Mouse (Mus musculus) myocyte (in vitro differentiated cells): ENCODE data around the gene Tcf25.

Source experiments
- CEBPB ChIP-seq: IDR thresholded peaks from 2 replicates; pipeline ENCODE4 v1.6.1; 2011; ENCODE audit warnings: mild to moderate bottlenecking, moderate library complexity; ENCODE audit not compliant: poor library complexity, insufficient read depth, severe bottlenecking
- E2F4 ChIP-seq: IDR thresholded peaks from one replicate; pipeline ENCODE4 v1.6.1; 2011; ENCODE audit warnings: mild to moderate bottlenecking, control low read depth, moderate library complexity; ENCODE audit not compliant: insufficient read depth
- MAX ChIP-seq: IDR thresholded peaks from one replicate; pipeline ENCODE4 v1.6.1; 2011; ENCODE audit warnings: low read depth, mild to moderate bottlenecking, control low read depth
- MYOD1 ChIP-seq, 3 experiments: IDR thresholded peaks; one replicate each; pipeline ENCODE4 v1.6.1; 2011; ENCODE audit warnings: control low read depth in 2 of 3, low read depth in 2 of 3, mild to moderate bottlenecking in 2 of 3, moderate library complexity in 1 of 3; ENCODE audit not compliant: insufficient read length in 2 of 3, control insufficient read depth in 1 of 3
- MYOG ChIP-seq, 3 experiments: IDR thresholded peaks; one replicate each; pipeline ENCODE4 v1.6.1; 2011; ENCODE audit warnings: control low read depth in 2 of 3, low read depth in 2 of 3, mild to moderate bottlenecking in 2 of 3; ENCODE audit not compliant: insufficient read length in 2 of 3, control insufficient read depth in 1 of 3, insufficient read depth in 1 of 3
- POLR2A ChIP-seq: IDR thresholded peaks from one replicate; pipeline ENCODE4 v1.6.1; 2011; ENCODE audit warnings: low read depth, mild to moderate bottlenecking, control low read depth, moderate library complexity; ENCODE audit not compliant: insufficient read length
- POLR2AphosphoS2 ChIP-seq: IDR thresholded peaks from one replicate; pipeline ENCODE4 v1.6.1; 2011; ENCODE audit warnings: low read depth, control low read depth; ENCODE audit not compliant: insufficient read length
- SRF ChIP-seq: IDR thresholded peaks from one replicate; pipeline ENCODE4 v1.6.1; 2011; ENCODE audit warnings: low read depth; ENCODE audit not compliant: control insufficient read depth, insufficient read length
- TCF12 ChIP-seq: IDR thresholded peaks from one replicate; pipeline ENCODE4 v1.6.1; 2011; ENCODE audit warnings: mild to moderate bottlenecking, control low read depth; ENCODE audit not compliant: poor library complexity, insufficient read depth, severe bottlenecking
- TCF3 ChIP-seq: IDR thresholded peaks from one replicate; pipeline ENCODE4 v1.6.1; 2011; ENCODE audit warnings: low read depth, control low read depth; ENCODE audit not compliant: insufficient read length
- USF1 ChIP-seq: IDR thresholded peaks from one replicate; pipeline ENCODE4 v1.6.1; 2011; ENCODE audit warnings: low read depth, mild to moderate bottlenecking, control low read depth, moderate library complexity

DNA sequence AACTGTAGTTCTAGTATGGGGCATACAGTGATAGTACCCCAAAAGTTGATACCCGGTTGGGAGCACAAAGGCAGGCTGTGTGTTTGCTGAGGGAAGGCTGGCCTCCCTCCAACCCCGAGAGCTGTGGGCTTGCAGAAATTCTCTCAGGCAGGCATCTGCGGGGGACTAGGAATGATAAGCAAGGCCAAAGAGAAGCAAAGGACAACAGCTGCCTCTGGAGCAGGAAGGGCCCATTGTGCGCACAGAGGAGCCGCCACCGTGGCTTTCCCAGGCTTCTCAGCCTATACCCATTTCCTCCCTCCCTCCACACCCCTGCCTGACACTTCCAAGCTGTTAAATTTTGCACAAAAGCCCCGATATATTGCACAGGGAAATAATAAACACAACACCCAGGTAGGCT, 39.7 kb upstream of the Tcf25 start:
- TF ChIP-seq CEBPB (no peak), POLR2AphosphoS2 (no peak), POLR2A (no peak), MAX (no peak), E2F4 (no peak), MYOD1 (IDR thresholded peaks at IDR 0.05; ENCODE audit: control insufficient read depth in 1 of 3, insufficient read length in 2 of 3, low read depth in 2 of 3) (peak in 2 of 3 experiments; percentile 29 to 69), USF1 (no peak), MYOG (IDR thresholded peaks at IDR 0.05; ENCODE audit: control insufficient read depth in 1 of 3, insufficient read depth in 1 of 3, insufficient read length in 2 of 3, low read depth in 2 of 3) (peak in 2 of 3 experiments; percentile 10 to 77), TCF12 (no peak), TCF3 (no peak), SRF (no peak)
